Mouse (Mus musculus) thymus, adult 2 months (tissue): ENCODE results near the gene Dolpp1.

Experiments used
- CTCF ChIP-seq: fragments of 200-500 bp; IDR thresholded peaks from 2 replicates; pipeline ENCODE4 v1.5.1; 2012; ENCODE audit warnings: mild to moderate bottlenecking, control low read depth, low read length, moderate library complexity, borderline replicate concordance; ENCODE audit not compliant: control insufficient read depth, poor library complexity, insufficient read depth; ENCODE audit errors: extremely low read depth
- POLR2A ChIP-seq: fragments of 200-500 bp; IDR thresholded peaks from 2 replicates; pipeline ENCODE4 v1.6.1; 2012; ENCODE audit warnings: mild to moderate bottlenecking, low read length, control low read depth, moderate library complexity; ENCODE audit not compliant: control insufficient read depth, poor library complexity, insufficient read depth; ENCODE audit errors: extremely low read depth

- TF ChIP-seq CTCF (no peak), POLR2A (no peak)
Observed at GRCm38 (mm10) chr2:30436809-30437208, 44.8 kb downstream of the Dolpp1 start.
